Mouse (Mus musculus) ES-Bruce4 (cell line): ENCODE measurements around the gene Kctd2. TPM values are rescaled to one million over a fixed set of nuclear protein-coding genes. Genes with fewer than 3 reads are reported as not detected.
"Not testable (repeated sequence)": the region's sequence is repeated elsewhere in the genome, so short reads cannot be mapped to it uniquely, and the experiment has no call there.

Experiments used
- H3K27ac ChIP-seq: 2 replicates; pipeline ENCODE4 v1.5.1; 2012; ENCODE audit warnings: low read length, inconsistent platforms; ENCODE audit not compliant: insufficient read depth
- H3K27me3 ChIP-seq: 2 replicates; pipeline ENCODE4 v1.6.1; 2012; ENCODE audit warnings: mild to moderate bottlenecking, low read length, inconsistent platforms; ENCODE audit not compliant: control insufficient read depth, poor library complexity, insufficient read depth, severe bottlenecking
- H3K36me3 ChIP-seq: 2 replicates; pipeline ENCODE4 v1.6.1; 2012; ENCODE audit warnings: inconsistent platforms, mild to moderate bottlenecking, low read length, moderate library complexity; ENCODE audit not compliant: control insufficient read depth, poor library complexity, insufficient read depth, severe bottlenecking
- H3K4me1 ChIP-seq: one replicate; pipeline ENCODE4 v1.8.1; 2011; ENCODE audit warnings: low read length; ENCODE audit not compliant: control insufficient read depth, insufficient read depth
- H3K4me3 ChIP-seq: 2 replicates; pipeline ENCODE4 v1.5.1; 2011; ENCODE audit warnings: low read depth, mild to moderate bottlenecking, low read length
- H3K9ac ChIP-seq: 2 replicates; pipeline ENCODE4 v1.6.1; 2012; ENCODE audit warnings: low read depth, mild to moderate bottlenecking, inconsistent platforms; ENCODE audit not compliant: poor library complexity, severe bottlenecking
- H3K9me3 ChIP-seq: replicated peaks from 2 replicates; pipeline ENCODE4 v1.6.1; 2012; ENCODE audit warnings: mild to moderate bottlenecking, low read length, inconsistent platforms; ENCODE audit not compliant: control insufficient read depth, poor library complexity, insufficient read depth, severe bottlenecking
- CTCF ChIP-seq: IDR thresholded peaks from one replicate; pipeline ENCODE4 v1.8.1; 2011; ENCODE audit warnings: low read depth, low read length
- EP300 ChIP-seq: IDR thresholded peaks from 2 replicates; pipeline ENCODE4 v1.6.1; 2011; ENCODE audit warnings: low read depth, low read length; ENCODE audit not compliant: insufficient read depth
- POLR2A ChIP-seq: IDR thresholded peaks from one replicate; pipeline ENCODE4 v1.8.1; 2011; ENCODE audit warnings: low read length; ENCODE audit not compliant: insufficient read depth
- polyA plus RNA-seq: library from polyadenylated mRNA; stranded (reverse); fragments of >200 nt; gene quantifications from 2 replicates; pipeline ENCODE4 v1.2.4, GENCODE M21; 2011; ENCODE audit warnings: low read depth; ENCODE audit not compliant: missing spikeins, insufficient read depth, insufficient read length

The Kctd2 gene
- polyA plus RNA-seq, 1 experiment: 26.4 TPM

DNA sequence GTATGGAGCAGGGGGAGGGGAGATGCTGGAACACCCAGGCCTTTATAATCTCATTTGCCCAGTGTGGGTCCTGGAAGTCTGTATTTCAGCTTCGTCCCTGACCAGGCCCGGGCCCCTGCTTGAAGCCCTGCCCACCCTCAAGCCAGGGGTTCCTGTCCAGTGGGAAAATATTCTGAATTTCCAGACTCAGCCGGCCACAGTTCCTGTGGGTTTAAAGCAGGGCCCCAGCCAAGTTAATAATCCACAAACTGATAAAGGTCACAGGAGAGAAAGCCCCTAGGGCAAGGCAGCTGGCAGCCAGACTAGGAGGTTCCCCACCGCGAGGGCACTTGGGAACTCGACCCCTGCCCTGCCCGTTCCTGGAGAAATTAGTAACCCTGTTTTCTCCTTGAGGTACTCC lies 29.1 kb downstream of the Kctd2 start:
- Histone ChIP-seq H3K27me3 (no peaks in the 10 kb centered on the region), H3K27ac (no peak overlapping the region)
- no peak for TF ChIP-seq CTCF
- TF ChIP-seq EP300: no peak
- TF ChIP-seq POLR2A: no peak

GRCm38 (mm10) chr11:115450176-115450575 lies 30.2 kb downstream of the Kctd2 start:
- Histone ChIP-seq H3K9ac (no peak overlapping the region), H3K27me3 (no peaks in the 10 kb centered on the region), H3K9me3 (no peaks in the 10 kb centered on the region), H3K4me3 (no peak overlapping the region), H3K27ac (no peak overlapping the region), H3K36me3 (no peaks in the 10 kb centered on the region), H3K4me1 (no peaks in the 10 kb centered on the region)
- no peak for TF ChIP-seq POLR2A
- TF ChIP-seq CTCF: no peak
- TF ChIP-seq EP300: no peak

More for the DNA sequence above, 29.1 kb downstream of the Kctd2 start:
- Histone ChIP-seq H3K9me3 (no peaks in the 10 kb centered on the region), H3K36me3 (no peaks in the 10 kb centered on the region), H3K4me3 (no peak overlapping the region), H3K4me1 (no peaks in the 10 kb centered on the region), H3K9ac (no peak overlapping the region)

- Histone ChIP-seq H3K4me3 (no peak overlapping the region), H3K9me3 (no peaks in the 10 kb centered on the region), H3K9ac (no peak overlapping the region), H3K27me3 (no peaks in the 10 kb centered on the region), H3K27ac (no peak overlapping the region), H3K36me3 (no peaks in the 10 kb centered on the region), H3K4me1 (no peaks in the 10 kb centered on the region)
- TF ChIP-seq CTCF (no peak), POLR2A (no peak), EP300 (no peak)
Observed at GRCm38 (mm10) chr11:115451781-115452241, 31.9 kb downstream of the Kctd2 start.

GRCm38 (mm10) chr11:115452281-115452860 lies 32.4 kb downstream of the Kctd2 start:
- Histone ChIP-seq H3K9me3 (no peaks in the 10 kb centered on the region), H3K4me1 (no peaks in the 10 kb centered on the region), H3K36me3 (no peaks in the 10 kb centered on the region), H3K27ac (no peak overlapping the region), H3K27me3 (no peaks in the 10 kb centered on the region), H3K9ac (no peak overlapping the region), H3K4me3 (no peak overlapping the region)
- TF ChIP-seq POLR2A: no peak
- TF ChIP-seq EP300: no peak
- TF ChIP-seq CTCF: no peak

GRCm38 (mm10) chr11:115453306-115453705 lies 33.4 kb downstream of the Kctd2 start:
- Histone ChIP-seq H3K4me1 (no peaks in the 10 kb centered on the region), H3K4me3 (no peak overlapping the region), H3K36me3 (no peaks in the 10 kb centered on the region), H3K9ac (no peak overlapping the region), H3K9me3 (no peaks in the 10 kb centered on the region), H3K27me3 (no peaks in the 10 kb centered on the region), H3K27ac (no peak overlapping the region)
- no peak for TF ChIP-seq CTCF
- TF ChIP-seq EP300: no peak
- no peak for TF ChIP-seq POLR2A

GRCm38 (mm10) chr11:115454822-115455221 lies 34.9 kb downstream of the Kctd2 start:
- H3K9ac ChIP-seq, H3K36me3 ChIP-seq, H3K4me1 ChIP-seq, H3K4me3 ChIP-seq, H3K27me3 ChIP-seq, H3K27ac ChIP-seq, H3K9me3 ChIP-seq: not testable (repeated sequence)
- peak; percentile 21 for TF ChIP-seq CTCF
